Mouse (Mus musculus) liver, postnatal 0 days (tissue): ENCODE measurements at regions not wholly inside any gene's neighbourhood (a gene's known extent, or its start where the extent isn't known, plus 50 kb on each side); places are given as distances from the start of the nearest gene placed in this dataset.

Experiments
- ATAC-seq: fragments of 200-750 bp; cut with Nextera tagmentation; 2 replicates; pipeline ENCODE4 v1.8.0; 2017; ENCODE audit warnings: mild to moderate bottlenecking, moderate library complexity
- DNase-seq: peaks from one replicate; pipeline ENCODE4 v3.0.0-alpha.2; 2016
- H3K27ac ChIP-seq: fragments of 300-500 bp; sonication (generic); 2 replicates; pipeline ENCODE4 v1.5.1; 2014; ENCODE audit warnings: antibody characterized with exemption, moderate library complexity, mild to moderate bottlenecking, low read depth
- H3K27me3 ChIP-seq: fragments of 300-500 bp; sonication (generic); 2 replicates; pipeline ENCODE4 v1.6.1; 2014; ENCODE audit warnings: low read length, control low read depth, mixed read lengths; ENCODE audit not compliant: insufficient read depth
- H3K36me3 ChIP-seq: fragments of 300-500 bp; sonication (generic); replicated peaks from 2 replicates; pipeline ENCODE4 v1.6.1; 2014; ENCODE audit warnings: mild to moderate bottlenecking, control low read depth, low read length, moderate library complexity, mixed read lengths; ENCODE audit not compliant: insufficient read depth
- H3K4me1 ChIP-seq: fragments of 300-500 bp; sonication (generic); 2 replicates; pipeline ENCODE4 v1.6.1; 2014; ENCODE audit warnings: antibody characterized with exemption, mild to moderate bottlenecking, control low read depth; ENCODE audit not compliant: insufficient read depth
- H3K4me2 ChIP-seq: fragments of 300-500 bp; sonication (generic); 2 replicates; pipeline ENCODE4 v1.6.1; 2014; ENCODE audit warnings: low read depth, mild to moderate bottlenecking, low read length, moderate library complexity, mixed read lengths
- H3K4me3 ChIP-seq: fragments of 300-500 bp; sonication (generic); 2 replicates; pipeline ENCODE4 v1.5.1; 2014; ENCODE audit warnings: low read depth, low read length
- H3K9ac ChIP-seq: fragments of 300-500 bp; sonication (generic); replicated peaks from 2 replicates; pipeline ENCODE4 v1.6.1; 2014; ENCODE audit warnings: mild to moderate bottlenecking, moderate library complexity
- H3K9me3 ChIP-seq: fragments of 300-500 bp; sonication (generic); 2 replicates; pipeline ENCODE4 v1.6.1; 2016; ENCODE audit warnings: mild to moderate bottlenecking, control low read depth, low read length, mixed read lengths
- CTCF ChIP-seq: sonication (generic); IDR thresholded peaks from 2 replicates; pipeline ENCODE4 v1.5.1; 2016; ENCODE audit warnings: antibody characterized with exemption, low read depth
- EP300 ChIP-seq: IDR thresholded peaks from 2 replicates; pipeline ENCODE4 v1.6.1; 2016; ENCODE audit warnings: antibody characterized with exemption, low read depth, mild to moderate bottlenecking
- WGBS: fragments of 180-500 bp; shearing (Covaris S2); extraction: QIAGEN DNeasy Blood & Tissue Kit; methylation state at CpG from one replicate; pipeline ENCODE4 v1.1.7; 2014; ENCODE audit not compliant: insufficient replicate concordance; 5-methylcytosine and 5-hydroxymethylcytosine counted together

DNA sequence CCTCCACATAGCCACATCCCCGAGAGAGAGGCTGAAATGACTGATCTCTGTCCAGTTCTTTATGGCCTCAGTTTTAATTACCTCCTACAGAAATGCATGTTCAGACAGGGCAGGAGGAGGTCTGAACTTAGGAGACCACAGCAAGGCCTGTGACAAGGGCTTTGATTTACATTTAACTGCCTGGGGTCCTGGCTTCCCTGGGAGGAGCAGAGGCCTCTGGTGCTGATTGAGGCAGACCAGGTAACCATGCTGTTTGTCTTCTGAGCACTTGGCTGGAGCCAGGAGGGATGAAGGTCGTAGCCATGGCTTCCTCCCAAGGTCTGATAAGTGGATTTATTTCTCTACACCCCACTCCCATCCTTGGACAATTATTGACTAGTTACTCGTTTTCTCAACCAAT is 224.0 kb upstream of the Stt3b start:
- no peak for DNase-seq
- Histone ChIP-seq H3K27ac (no peak overlapping the region), H3K4me3 (no peak overlapping the region), H3K9me3 (no peaks in the 10 kb centered on the region), H3K36me3 (no peaks in the 10 kb centered on the region), H3K4me1 (no peaks in the 10 kb centered on the region), H3K27me3 (no peaks in the 10 kb centered on the region), H3K9ac (no peak overlapping the region), H3K4me2 (no peak overlapping the region)
- 40% methylated on average over 3 of the region's 3 CpGs for WGBS
- TF ChIP-seq EP300 (no peak), CTCF (no peak)
- ATAC-seq: no peak

DNA sequence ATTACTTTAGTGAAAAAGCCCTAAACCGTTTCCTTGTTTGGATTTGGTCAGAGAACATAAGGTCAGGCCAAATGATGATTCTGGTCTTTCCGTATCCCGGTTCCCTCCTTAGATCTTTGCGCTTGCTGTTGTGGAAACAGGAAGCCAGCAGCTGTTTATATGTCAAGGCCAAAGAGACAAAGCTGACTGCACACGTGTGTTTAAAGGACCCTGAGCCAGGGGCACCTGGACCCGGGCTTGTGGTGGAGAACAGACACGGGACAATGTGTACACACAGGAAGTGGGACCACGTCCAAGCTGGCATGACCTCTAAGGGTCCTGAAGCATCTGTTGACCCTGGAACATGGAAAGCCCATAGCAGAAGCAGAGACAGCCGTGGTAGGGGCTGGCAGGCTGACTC is 233.4 kb upstream of the Stt3b start:
- no peak overlapping the region for H3K4me2 ChIP-seq
- peaks cover 4% of the 10 kb centered on the region for H3K4me1 ChIP-seq
- H3K9me3 ChIP-seq: no peaks in the 10 kb centered on the region
- 38% methylated on average over 9 of the region's 9 CpGs for WGBS
- ATAC-seq (peak; percentile 50), DNase-seq (peak; percentile 24)
- H3K4me3 ChIP-seq: no peak overlapping the region
- no peaks in the 10 kb centered on the region for H3K27me3 ChIP-seq
- TF ChIP-seq EP300 (peak; percentile 76), CTCF (no peak)
- no peak overlapping the region for H3K9ac ChIP-seq
- no peak overlapping the region for H3K27ac ChIP-seq
- H3K36me3 ChIP-seq: no peaks in the 10 kb centered on the region

DNA sequence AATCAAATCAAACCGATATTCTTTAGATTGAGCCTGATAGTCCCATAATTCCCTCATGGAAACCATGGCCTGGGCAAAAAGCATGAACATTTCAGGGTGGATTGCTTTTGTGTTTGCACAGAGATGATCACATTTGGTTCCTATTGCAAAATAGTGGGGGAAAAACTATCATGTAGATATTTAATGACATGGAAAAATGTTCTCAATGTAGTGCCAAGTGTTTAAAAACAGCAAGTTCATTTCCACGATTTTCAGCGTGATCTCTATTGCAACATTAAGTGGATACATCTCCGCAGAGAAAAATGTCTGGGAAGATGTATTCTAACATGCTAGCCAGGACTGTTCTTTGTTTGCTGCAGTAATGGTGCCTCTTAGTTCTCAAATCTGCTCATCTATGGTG is 235.0 kb upstream of the Stt3b start:
- Histone ChIP-seq H3K27me3 (no peaks in the 10 kb centered on the region), H3K9me3 (no peaks in the 10 kb centered on the region), H3K36me3 (no peaks in the 10 kb centered on the region), H3K4me1 (peaks cover 8% of the 10 kb centered on the region), H3K4me2 (no peak overlapping the region), H3K27ac (no peak overlapping the region), H3K4me3 (no peak overlapping the region), H3K9ac (no peak overlapping the region)
- no peak for ATAC-seq
- 72% methylated on average over 4 of the region's 4 CpGs for WGBS
- TF ChIP-seq CTCF: no peak
- TF ChIP-seq EP300: no peak
- DNase-seq: no peak

DNA sequence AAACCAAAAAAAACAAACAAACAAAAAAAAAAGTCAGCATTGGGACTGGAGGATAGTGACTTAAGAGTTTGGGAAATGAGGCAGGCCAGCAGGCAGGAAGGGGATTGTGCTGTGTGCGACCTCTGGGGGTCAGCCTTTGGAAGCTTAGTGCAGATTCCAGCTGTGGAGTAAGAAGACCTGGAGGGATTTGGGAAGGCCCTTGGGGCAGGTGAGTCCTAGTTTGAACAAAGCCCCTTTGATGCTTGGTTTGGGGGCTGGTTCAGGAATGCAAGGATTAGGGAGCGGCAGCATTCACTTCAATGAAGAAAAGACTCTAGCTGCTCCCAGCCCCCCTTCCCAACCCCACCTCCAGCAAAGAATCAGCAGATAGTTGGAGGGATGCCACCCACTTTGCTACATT is 235.6 kb upstream of the Stt3b start:
- Histone ChIP-seq H3K36me3 (no peaks in the 10 kb centered on the region), H3K4me2 (no peak overlapping the region), H3K9ac (no peak overlapping the region), H3K27me3 (no peaks in the 10 kb centered on the region), H3K4me3 (no peak overlapping the region), H3K9me3 (no peaks in the 10 kb centered on the region), H3K4me1 (peaks cover 8% of the 10 kb centered on the region), H3K27ac (no peak overlapping the region)
- no peak for TF ChIP-seq EP300
- no peak for TF ChIP-seq CTCF
- DNase-seq (no peak), ATAC-seq (no peak)
- 79% methylated on average over 2 of the region's 2 CpGs for WGBS

DNA sequence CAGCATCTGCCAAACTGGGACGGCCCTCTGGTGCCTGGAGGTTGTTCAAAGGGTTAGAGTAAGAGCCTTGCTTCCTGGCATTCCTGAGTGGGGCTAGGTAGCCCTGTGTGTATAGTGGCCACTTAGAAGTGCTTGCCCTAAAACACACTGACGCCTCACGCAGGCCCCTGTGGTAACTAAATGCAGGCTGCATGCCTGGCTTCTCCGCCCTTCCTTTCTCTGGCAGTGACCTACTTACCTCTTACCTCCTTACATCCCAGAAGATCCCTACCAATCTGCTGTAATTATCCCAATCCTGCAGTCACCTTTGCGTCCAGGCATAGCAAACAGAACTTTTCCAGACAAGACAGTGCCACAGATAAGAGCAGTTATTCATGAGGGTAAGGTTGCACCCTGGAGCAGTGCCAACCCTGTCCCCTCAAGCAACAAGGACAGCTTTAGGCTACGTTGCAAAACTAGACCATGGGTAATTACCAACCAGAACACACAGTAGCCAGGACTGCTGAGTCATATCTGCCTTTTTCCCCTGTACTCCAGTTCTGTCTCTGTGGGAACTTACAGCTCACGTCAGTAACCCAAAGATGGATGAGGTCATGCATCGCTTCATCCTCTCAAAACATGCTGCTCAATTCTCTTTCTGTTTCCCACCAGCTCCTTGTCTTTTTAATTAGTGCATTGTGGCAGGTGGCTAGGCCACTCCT is 237.6 kb upstream of the Stt3b start:
- no peak overlapping the region for H3K4me2 ChIP-seq
- no peak overlapping the region for H3K9ac ChIP-seq
- peaks cover 8% of the 10 kb centered on the region for H3K4me1 ChIP-seq
- no peak overlapping the region for H3K27ac ChIP-seq
- H3K9me3 ChIP-seq: no peaks in the 10 kb centered on the region
- 49% methylated on average over 8 of the region's 8 CpGs for WGBS
- H3K36me3 ChIP-seq: no peaks in the 10 kb centered on the region
- H3K4me3 ChIP-seq: no peak overlapping the region
- TF ChIP-seq CTCF: no peak
- TF ChIP-seq EP300: peak; percentile 31; the same call in 1 of the 2 replicates
- ATAC-seq (peak; percentile 86), DNase-seq (peak; percentile 42)
- H3K27me3 ChIP-seq: no peaks in the 10 kb centered on the region

DNA sequence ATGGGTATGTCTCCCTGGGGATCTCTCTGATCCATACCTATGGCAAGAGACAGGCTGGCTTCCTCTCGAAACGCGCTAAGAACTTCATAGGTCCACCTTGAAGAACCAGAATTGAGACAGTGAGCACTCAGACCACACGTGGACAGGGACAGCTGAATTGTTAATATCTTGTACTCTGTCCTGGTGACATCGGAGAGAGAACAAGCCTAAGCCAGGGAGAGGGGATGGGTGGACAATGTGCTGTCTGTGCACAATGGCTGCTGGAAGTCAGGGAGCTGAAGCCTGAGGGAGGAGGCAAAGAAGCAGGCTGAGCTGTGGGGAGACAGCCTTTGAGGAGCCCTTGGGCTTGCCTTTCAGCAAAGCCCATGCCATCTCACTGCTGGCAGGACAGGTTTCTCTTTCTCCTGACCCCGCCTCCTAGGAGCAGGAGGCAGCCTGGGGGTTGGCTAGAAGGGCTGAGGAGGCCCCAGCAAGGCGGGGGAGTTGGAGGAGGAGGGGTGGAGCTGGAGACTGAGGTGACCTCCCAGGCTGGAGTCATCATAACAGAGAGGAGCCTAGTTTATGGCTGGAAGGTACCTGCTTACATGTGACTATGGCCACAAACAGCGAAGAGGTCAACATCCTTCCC is 238.6 kb upstream of the Stt3b start:
- 61% methylated on average over 8 of the region's 8 CpGs for WGBS
- no peaks in the 10 kb centered on the region for H3K27me3 ChIP-seq
- peak; percentile 22; the same call in 1 of the 2 replicates for ATAC-seq
- no peaks in the 10 kb centered on the region for H3K36me3 ChIP-seq
- no peak overlapping the region for H3K27ac ChIP-seq
- no peaks in the 10 kb centered on the region for H3K9me3 ChIP-seq
- TF ChIP-seq EP300 (no peak), CTCF (no peak)
- no peak overlapping the region for H3K4me3 ChIP-seq
- H3K4me1 ChIP-seq: peaks cover 8% of the 10 kb centered on the region
- no peak overlapping the region for H3K9ac ChIP-seq
- no peak overlapping the region for H3K4me2 ChIP-seq
- no peak for DNase-seq
